Mouse (Mus musculus) MEL-GATA-1-ER (cell line): ENCODE measurements around the gene B230104I21Rik.

Source experiments
- DNase-seq: peaks from one replicate; pipeline ENCODE4 v3.0.0-alpha.2; 2012; ENCODE audit warnings: low read depth; ENCODE audit errors: extremely low read depth

B230104I21Rik gene

GRCm38 (mm10) chr4:154393196-154394122 is 57.5 kb downstream of the B230104I21Rik start:
- no peak for DNase-seq

GRCm38 (mm10) chr4:154394123-154394722 is 58.3 kb downstream of the B230104I21Rik start:
- DNase-seq, result no peak

- no peak for DNase-seq
Measured at GRCm38 (mm10) chr4:154396652-154397301, 60.9 kb downstream of the B230104I21Rik start.
